Mouse (Mus musculus): ENCODE data around the gene Elmo2. TPM values are rescaled to one million over a fixed set of nuclear protein-coding genes. Genes with fewer than 3 reads are reported as not detected.

Gene Elmo2
- polyA plus RNA-seq, 1 experiment from 2014 or later = 61.3 TPM

DNA sequence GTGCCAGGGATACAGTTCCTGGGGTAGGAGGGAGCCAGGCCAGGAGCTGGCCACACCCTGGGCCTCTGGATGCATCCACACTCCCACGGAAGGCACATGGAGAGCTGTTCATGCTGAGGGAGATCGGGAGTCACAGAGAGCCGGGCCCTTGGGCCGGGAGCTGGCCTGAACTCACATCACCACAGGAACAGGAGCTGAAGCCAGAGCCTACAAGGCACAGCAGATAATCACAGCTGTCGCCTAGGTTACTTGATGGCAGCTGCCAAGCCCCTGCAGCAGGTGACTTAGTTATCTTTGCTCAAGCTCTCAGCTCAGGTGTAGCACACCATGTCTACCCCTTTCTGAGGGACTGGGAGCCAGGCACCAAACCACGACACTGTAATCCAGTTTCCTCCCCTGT is 68.0 kb downstream of the Elmo2 start:
- peaks cover 10% of the 10 kb centered on the region for H3K4me1 ChIP-seq
- H3K9me3 ChIP-seq = no peaks in the 10 kb centered on the region
- H3K27me3 ChIP-seq (ENCODE audit: insufficient read depth, poor library complexity, severe bottlenecking) = peaks cover 96% of the 10 kb centered on the region
- WGBS = 68% methylated on average over 6 of the region's 6 CpGs
- H3K27ac ChIP-seq = no peak overlapping the region
- H3K4me3 ChIP-seq = no peak overlapping the region
- no peak for DNase-seq (ENCODE audit: low spot score)
- H3K36me3 ChIP-seq = no peaks in the 10 kb centered on the region

DNA sequence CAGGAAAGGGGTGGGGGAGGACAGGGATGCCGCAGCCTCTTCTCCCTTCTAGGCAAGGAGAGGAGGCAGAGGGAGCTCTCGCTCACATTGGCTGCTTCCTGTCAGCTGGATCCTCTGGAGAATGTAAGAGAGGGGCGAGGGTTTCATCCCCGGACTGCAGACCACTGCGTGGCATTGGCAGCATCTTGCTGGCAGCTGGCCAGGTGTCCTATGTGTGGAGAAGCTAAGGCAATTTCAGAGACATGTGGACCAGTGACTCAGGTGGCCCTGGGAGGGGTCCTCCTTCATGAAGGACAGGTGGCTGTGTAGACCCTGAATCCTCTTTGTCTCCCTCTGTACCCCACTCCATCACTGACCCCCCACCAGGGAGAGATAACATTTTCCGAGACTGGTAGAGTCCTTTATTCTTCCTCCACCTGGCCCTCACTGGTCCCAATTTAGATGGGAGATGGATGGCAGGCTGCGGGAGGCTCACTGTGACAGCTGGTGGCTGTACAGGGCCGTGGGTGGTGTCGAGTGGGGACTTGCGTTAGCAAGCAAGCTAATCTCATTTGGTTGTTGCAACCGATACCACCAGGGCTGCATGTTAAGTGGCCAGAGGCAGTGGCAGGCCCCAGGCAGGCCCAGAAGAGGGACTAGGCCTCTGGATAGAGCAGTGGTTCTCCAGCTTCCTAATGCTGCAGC is 69.0 kb downstream of the Elmo2 start:
- DNase-seq (ENCODE audit: low spot score) = no peak
- WGBS = 40% methylated on average over 11 of the region's 11 CpGs
- Histone ChIP-seq H3K27me3 (ENCODE audit: insufficient read depth, poor library complexity, severe bottlenecking) (peaks cover 97% of the 10 kb centered on the region), H3K4me3 (no peak overlapping the region), H3K27ac (no peak overlapping the region), H3K4me1 (peaks cover 10% of the 10 kb centered on the region), H3K36me3 (no peaks in the 10 kb centered on the region), H3K9me3 (no peaks in the 10 kb centered on the region)

DNA sequence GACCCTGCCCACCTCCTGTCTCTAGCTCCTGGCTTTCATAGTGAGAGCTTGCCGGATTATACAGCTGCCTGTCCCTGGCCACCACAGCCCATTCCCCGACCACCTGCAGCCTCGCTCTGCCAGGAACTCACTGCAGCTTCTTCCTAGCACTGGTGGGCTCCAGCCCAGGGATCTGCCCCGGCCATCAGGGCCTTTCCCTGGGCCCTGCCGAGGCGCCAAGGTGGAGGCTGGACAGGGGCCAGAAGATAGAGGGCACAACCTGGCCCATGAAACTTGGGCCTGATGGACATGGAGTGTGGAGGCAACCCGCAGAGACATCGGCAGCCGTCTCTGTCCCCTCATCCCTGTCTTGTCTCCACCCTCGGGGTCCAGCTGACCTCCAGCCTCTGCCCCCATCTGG is 70.1 kb downstream of the Elmo2 start:
- H3K4me3 ChIP-seq = no peak overlapping the region
- WGBS = 67% methylated on average over 10 of the region's 10 CpGs
- H3K27me3 ChIP-seq (ENCODE audit: insufficient read depth, poor library complexity, severe bottlenecking) = peaks cover 96% of the 10 kb centered on the region
- no peak overlapping the region for H3K27ac ChIP-seq
- H3K4me1 ChIP-seq = peaks cover 6% of the 10 kb centered on the region
- no peaks in the 10 kb centered on the region for H3K36me3 ChIP-seq
- H3K9me3 ChIP-seq = no peaks in the 10 kb centered on the region
- no peak for DNase-seq (ENCODE audit: low spot score)

DNA sequence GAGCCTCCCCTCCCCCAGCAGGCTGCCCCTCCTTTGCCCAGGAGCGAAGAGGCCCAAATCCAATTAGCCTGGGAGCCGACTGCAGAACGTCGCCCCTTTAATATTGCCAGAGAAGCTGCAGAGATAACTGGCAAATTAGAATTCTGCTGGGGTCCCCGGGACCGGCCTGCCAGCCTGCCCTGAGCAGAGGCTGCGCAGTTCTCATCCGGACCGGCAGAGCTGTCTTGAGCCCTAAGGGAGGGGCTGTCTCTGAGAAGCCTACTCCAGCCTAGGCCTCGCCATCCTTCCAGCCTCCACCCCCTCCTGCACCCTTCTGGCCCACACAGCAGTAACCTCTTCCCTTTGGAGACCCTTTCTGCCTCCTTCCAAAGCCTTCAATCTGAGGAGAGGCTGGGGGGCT is 72.4 kb downstream of the Elmo2 start:
- Histone ChIP-seq H3K4me3 (no peak overlapping the region), H3K36me3 (no peaks in the 10 kb centered on the region), H3K27ac (no peak overlapping the region), H3K27me3 (ENCODE audit: insufficient read depth, poor library complexity, severe bottlenecking) (peaks cover 96% of the 10 kb centered on the region), H3K4me1 (peaks cover 6% of the 10 kb centered on the region), H3K9me3 (no peaks in the 10 kb centered on the region)
- no peak for DNase-seq (ENCODE audit: low spot score)
- WGBS = 7% methylated on average over 10 of the region's 10 CpGs

DNA sequence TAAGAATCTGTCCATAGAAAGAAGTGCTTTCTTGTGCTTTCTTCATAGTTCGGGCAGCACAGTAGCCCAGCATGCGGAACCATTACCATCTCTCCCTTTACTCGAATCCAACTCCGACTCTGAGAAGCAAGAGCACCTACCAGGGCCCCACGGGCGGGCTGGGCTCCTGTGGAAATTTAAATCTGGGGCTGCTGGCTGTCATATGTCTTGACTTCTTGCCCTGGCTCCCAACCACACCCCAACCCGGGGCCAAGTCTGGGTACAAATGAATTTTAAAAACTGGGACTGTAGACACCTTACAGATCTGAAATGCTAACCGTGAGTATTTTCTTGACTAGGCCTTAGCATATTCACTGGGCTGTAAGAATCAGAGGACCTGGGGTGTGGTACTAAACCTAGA is 73.0 kb downstream of the Elmo2 start:
- Histone ChIP-seq H3K27ac (no peak overlapping the region), H3K36me3 (no peaks in the 10 kb centered on the region), H3K4me1 (peaks cover 6% of the 10 kb centered on the region), H3K4me3 (no peak overlapping the region), H3K27me3 (ENCODE audit: insufficient read depth, poor library complexity, severe bottlenecking) (peaks cover 96% of the 10 kb centered on the region), H3K9me3 (no peaks in the 10 kb centered on the region)
- WGBS = 68% methylated on average over 8 of the region's 8 CpGs
- DNase-seq (ENCODE audit: low spot score) = no peak

DNA sequence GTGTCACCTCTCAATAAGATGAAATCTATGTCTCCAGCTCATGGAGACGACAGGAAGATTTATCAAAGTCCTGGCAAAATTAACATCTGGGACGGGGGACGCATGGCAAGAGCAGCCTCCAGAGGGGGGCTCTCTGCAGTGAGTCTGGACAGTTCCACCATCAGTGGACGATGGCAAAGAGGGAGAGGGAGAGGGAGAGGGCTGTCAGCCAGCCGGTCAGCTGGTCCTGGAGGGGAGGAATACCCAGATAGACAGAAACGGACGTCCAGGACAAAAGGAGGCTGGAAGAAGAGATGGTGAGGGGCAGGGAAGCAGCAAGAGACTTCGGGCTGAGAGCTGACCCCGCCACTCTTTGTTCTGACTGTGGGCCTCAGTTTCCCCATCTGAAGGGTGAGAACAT is 73.5 kb downstream of the Elmo2 start:
- peaks cover 96% of the 10 kb centered on the region for H3K27me3 ChIP-seq (ENCODE audit: insufficient read depth, poor library complexity, severe bottlenecking)
- no peak overlapping the region for H3K27ac ChIP-seq
- H3K36me3 ChIP-seq = no peaks in the 10 kb centered on the region
- H3K4me3 ChIP-seq = no peak overlapping the region
- H3K4me1 ChIP-seq = peaks cover 6% of the 10 kb centered on the region
- no peaks in the 10 kb centered on the region for H3K9me3 ChIP-seq
- no peak for DNase-seq (ENCODE audit: low spot score)
- WGBS = 73% methylated on average over 9 of the region's 9 CpGs

DNA sequence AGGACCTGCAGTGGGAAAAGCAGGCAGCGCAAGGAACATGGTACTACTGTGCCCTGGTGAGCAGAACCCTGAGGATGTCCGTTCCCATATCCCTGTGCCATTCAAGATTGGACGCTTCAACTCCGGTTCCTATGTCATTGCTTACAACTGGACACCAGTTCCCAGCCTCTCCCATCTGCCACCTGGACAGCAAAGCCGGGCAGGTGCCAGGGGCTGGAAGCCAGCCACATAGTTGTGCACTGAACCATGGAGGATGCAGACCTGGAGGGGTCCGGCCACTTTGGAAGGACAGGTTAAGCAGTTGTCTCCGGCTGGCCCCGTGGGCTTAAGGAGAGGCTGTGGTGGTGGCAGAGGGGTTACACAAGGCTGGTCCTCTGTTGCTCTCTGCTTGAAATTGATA is 73.9 kb downstream of the Elmo2 start:
- DNase-seq (ENCODE audit: low spot score) = no peak

DNA sequence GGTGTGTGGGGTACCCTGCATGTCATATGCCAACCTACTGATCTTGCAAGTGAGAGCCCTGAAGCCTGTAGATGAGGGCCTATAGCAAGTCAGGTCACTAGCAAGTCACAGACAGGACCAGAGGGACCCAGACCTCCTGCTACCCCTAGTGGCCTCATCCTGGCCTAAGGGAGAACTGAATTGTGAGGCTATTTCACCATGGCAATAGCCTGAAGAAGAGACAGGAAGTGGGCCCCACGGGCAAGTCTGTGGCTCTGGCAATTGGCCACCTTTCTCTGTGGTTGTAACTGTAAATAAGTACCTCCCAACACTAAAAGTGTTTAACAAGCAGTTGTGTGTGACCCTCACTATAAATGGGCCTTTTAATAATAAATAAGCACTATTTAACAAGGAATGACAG is 75.4 kb downstream of the Elmo2 start:
- no peak overlapping the region for H3K27ac ChIP-seq
- WGBS = 58% methylated on average over 1 of the region's 1 CpGs
- no peak for DNase-seq (ENCODE audit: low spot score)
- H3K4me1 ChIP-seq = peaks cover 6% of the 10 kb centered on the region
- H3K9me3 ChIP-seq = no peaks in the 10 kb centered on the region
- H3K27me3 ChIP-seq (ENCODE audit: insufficient read depth, poor library complexity, severe bottlenecking) = peaks cover 96% of the 10 kb centered on the region
- H3K36me3 ChIP-seq = no peaks in the 10 kb centered on the region
- H3K4me3 ChIP-seq = no peak overlapping the region

More for the DNA sequence above, 73.9 kb downstream of the Elmo2 start:
- 73% methylated on average over 8 of the region's 8 CpGs for WGBS
- H3K9me3 ChIP-seq = no peaks in the 10 kb centered on the region
- H3K36me3 ChIP-seq = no peaks in the 10 kb centered on the region
- no peak overlapping the region for H3K4me3 ChIP-seq
- H3K4me1 ChIP-seq = peaks cover 6% of the 10 kb centered on the region
- H3K27me3 ChIP-seq (ENCODE audit: insufficient read depth, poor library complexity, severe bottlenecking) = peaks cover 96% of the 10 kb centered on the region
- H3K27ac ChIP-seq = no peak overlapping the region

DNA sequence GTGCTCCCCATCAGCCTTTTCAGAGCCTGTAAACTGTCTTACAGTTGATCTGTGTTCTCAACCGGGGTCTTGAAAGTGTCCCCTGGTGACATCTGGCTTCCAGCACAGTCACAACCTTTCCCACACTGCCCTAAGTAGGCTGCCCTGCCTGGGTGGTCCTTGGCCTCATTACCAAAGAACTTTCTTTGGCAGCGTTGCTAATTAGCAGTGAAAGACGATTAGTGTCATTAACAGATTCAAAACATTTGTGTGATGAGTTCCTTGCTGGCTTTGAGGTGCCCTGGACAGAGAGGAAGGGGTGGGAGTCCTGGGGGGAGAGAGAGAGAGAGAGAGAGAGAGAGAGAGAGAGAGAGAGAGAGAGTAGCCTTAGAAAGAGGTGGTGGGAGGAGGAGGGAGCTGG is 77.3 kb downstream of the Elmo2 start:
- DNase-seq (ENCODE audit: low spot score) = no peak
- Histone ChIP-seq H3K36me3 (no peaks in the 10 kb centered on the region), H3K27me3 (ENCODE audit: insufficient read depth, poor library complexity, severe bottlenecking) (peaks cover 96% of the 10 kb centered on the region), H3K4me3 (no peak overlapping the region), H3K4me1 (peaks cover 3% of the 10 kb centered on the region), H3K9me3 (no peaks in the 10 kb centered on the region), H3K27ac (no peak overlapping the region)
- WGBS = 9% methylated on average over 3 of the region's 3 CpGs

DNA sequence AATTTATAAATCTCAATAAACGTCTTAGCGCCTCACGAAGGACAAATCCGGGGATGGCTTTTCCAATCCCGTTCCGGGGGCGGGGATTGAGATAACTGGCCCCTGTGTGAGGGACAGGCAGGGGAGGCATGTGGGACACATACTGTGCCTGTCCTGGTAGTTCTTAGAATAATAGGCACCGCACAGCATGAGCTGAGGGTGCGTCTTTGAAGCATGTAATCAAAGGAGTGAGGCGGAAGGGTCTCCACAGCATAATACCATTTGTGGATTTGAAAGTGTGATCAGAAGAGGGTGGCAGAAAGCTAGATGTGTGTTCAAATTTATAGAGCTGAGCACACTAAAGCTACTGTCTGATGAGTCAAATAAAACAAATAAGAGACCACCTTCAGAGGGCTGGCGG is 79.9 kb downstream of the Elmo2 start:
- 9% methylated on average over 11 of the region's 11 CpGs for WGBS
- Histone ChIP-seq H3K4me1 (peaks cover 12% of the 10 kb centered on the region), H3K27ac (no peak overlapping the region), H3K4me3 (no peak overlapping the region), H3K36me3 (no peaks in the 10 kb centered on the region), H3K9me3 (no peaks in the 10 kb centered on the region), H3K27me3 (ENCODE audit: insufficient read depth, poor library complexity, severe bottlenecking) (peaks cover 96% of the 10 kb centered on the region)
- no peak for DNase-seq (ENCODE audit: low spot score)

DNA sequence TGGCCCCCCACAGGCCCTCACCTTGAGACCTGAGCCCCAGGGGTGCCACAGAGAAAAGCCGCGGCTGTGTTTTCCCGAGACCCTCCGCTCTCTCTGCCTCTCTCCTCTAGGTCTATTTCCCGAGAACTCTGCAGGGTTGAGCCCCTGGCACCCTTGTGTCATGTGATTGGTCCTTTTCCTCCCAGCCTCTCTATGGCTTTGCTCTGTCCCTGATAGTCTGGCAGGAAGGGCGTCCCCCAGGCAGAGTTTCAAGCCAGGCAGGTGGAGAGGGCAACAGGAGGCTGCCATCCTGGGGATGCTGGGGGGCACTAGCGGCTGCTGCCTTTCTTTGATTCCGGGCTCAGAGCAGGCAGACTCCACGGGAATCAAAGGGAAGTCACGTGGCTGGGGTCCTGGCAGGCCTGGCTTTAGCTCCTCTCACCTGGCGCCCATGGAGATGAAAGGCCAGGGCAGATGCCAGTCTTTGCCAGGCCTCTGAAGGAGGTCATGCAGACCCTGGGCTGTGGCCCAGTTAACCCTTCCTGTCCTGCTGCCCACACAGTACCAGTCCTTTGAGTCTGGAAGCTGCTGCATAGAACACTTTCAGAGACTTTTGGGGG is 83.1 kb downstream of the Elmo2 start:
- 4% methylated on average over 11 of the region's 11 CpGs for WGBS
- Histone ChIP-seq H3K4me3 (0 out of 2 replicates have a peak overlapping the region, but pooled peaks have one; percentile 24), H3K27me3 (ENCODE audit: insufficient read depth, poor library complexity, severe bottlenecking) (peaks cover 100% of the 10 kb centered on the region), H3K27ac (no peak overlapping the region), H3K9me3 (no peaks in the 10 kb centered on the region), H3K36me3 (no peaks in the 10 kb centered on the region), H3K4me1 (peaks cover 24% of the 10 kb centered on the region)
- DNase-seq (ENCODE audit: low spot score) = no peak

DNA sequence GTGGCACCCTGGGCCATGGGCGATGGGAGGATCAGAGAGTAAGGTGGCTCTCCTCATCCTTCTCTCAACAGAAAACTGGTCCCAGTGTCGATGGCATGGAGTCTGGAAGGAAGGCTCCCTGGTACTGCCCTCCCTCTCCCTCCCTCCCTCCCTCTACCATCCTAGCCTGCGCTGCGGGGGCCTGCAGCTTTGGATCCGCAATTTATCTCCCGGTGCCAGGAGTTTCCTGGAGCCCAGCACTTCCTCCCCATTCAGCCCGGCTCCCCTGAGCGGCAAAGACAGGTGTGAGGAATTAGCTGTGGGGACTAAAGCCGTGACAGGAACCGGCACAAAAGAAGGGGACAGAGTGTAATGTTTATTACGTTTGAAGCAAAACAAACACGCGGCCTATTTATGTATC is 83.7 kb downstream of the Elmo2 start:
- Histone ChIP-seq H3K4me1 (peaks cover 25% of the 10 kb centered on the region), H3K27me3 (ENCODE audit: insufficient read depth, poor library complexity, severe bottlenecking) (peaks cover 100% of the 10 kb centered on the region), H3K27ac (no peak overlapping the region), H3K36me3 (no peaks in the 10 kb centered on the region), H3K9me3 (no peaks in the 10 kb centered on the region), H3K4me3 (no peak overlapping the region)
- WGBS = 1% methylated on average over 13 of the region's 13 CpGs
- no peak for DNase-seq (ENCODE audit: low spot score)

DNA sequence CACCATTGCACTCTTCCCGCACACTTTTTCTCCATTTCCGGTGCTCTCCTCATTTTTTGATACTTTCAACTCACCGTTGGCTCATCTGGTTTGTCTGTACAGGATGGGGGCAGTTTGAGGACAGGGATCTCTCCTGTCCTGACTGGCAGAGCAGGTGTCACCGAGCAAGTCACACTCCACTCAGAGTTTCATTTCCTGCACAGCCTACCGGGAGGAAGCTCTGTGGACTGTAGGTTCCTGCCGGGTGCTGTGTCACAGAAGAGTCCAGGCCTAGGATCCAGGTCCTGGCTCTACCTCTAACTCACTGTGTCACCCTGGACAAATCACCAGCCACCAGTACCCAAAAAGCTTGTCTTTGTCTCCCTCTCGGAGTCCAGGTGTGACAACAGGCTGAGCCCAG is 84.5 kb downstream of the Elmo2 start:
- Histone ChIP-seq H3K4me3 (no peak overlapping the region), H3K27ac (no peak overlapping the region), H3K4me1 (peaks cover 25% of the 10 kb centered on the region), H3K9me3 (no peaks in the 10 kb centered on the region), H3K27me3 (ENCODE audit: insufficient read depth, poor library complexity, severe bottlenecking) (peaks cover 100% of the 10 kb centered on the region), H3K36me3 (no peaks in the 10 kb centered on the region)
- DNase-seq (ENCODE audit: low spot score) = no peak
- 49% methylated on average over 7 of the region's 7 CpGs for WGBS

DNA sequence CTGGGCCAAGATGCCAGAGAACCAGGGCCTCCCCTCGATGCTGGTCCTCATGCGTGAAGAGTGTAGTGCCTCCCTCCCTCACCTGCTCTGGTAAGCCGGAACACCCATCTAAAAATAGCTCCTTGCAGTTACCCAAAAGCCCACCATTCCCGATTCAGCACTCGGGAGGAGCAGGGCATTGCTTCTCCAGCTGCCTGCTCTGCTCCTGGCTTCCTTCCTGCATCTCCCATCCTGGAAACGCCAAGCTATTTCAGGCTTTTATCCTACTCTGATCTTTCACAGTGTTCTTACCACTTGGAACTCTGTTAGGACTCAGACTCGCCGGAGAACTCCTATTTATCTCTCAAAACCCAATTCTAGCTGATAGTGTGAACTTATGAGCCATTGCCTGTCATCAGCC is 85.9 kb downstream of the Elmo2 start:
- 19% methylated on average over 8 of the region's 8 CpGs for WGBS
- Histone ChIP-seq H3K36me3 (no peaks in the 10 kb centered on the region), H3K4me1 (peaks cover 25% of the 10 kb centered on the region), H3K4me3 (no peak overlapping the region), H3K9me3 (no peaks in the 10 kb centered on the region), H3K27me3 (ENCODE audit: insufficient read depth, poor library complexity, severe bottlenecking) (peaks cover 100% of the 10 kb centered on the region), H3K27ac (no peak overlapping the region)
- DNase-seq (ENCODE audit: low spot score) = no peak

All from heart, embryonic 10.5 days (tissue).